Mouse (Mus musculus) heart, embryonic 10.5 days (tissue): ENCODE data around the gene Bcar1. TPM values are rescaled to one million over a fixed set of nuclear protein-coding genes. Genes with fewer than 3 reads are reported as not detected.
A peak's percentile ranks its signal among the peaks of the same experiment; 100 is the strongest.

ENCODE experiments used
- DNase-seq: peaks from one replicate; pipeline ENCODE4 v3.0.0-alpha.2; 2017; ENCODE audit warnings: low spot score
- H3K27ac ChIP-seq: fragments of 300-500 bp; sonication (generic); 2 replicates; pipeline ENCODE4 v1.5.1; 2016; ENCODE audit warnings: mild to moderate bottlenecking
- H3K27me3 ChIP-seq: fragments of 300-500 bp; sonication (generic); 2 replicates; pipeline ENCODE4 v1.6.1; 2016; ENCODE audit warnings: mild to moderate bottlenecking; ENCODE audit not compliant: poor library complexity, insufficient read depth, severe bottlenecking
- H3K36me3 ChIP-seq: fragments of 300-500 bp; sonication (generic); 2 replicates; pipeline ENCODE4 v1.6.1; 2016; ENCODE audit warnings: mild to moderate bottlenecking, moderate library complexity
- H3K4me1 ChIP-seq: fragments of 300-500 bp; sonication (generic); 2 replicates; pipeline ENCODE4 v1.6.1; 2016; ENCODE audit warnings: mild to moderate bottlenecking
- H3K4me3 ChIP-seq: fragments of 300-500 bp; sonication (generic); 2 replicates; pipeline ENCODE4 v1.5.1; 2016; ENCODE audit warnings: mild to moderate bottlenecking, moderate library complexity
- H3K9me3 ChIP-seq: fragments of 300-500 bp; sonication (generic); 2 replicates; pipeline ENCODE4 v1.6.1; 2016; ENCODE audit warnings: mild to moderate bottlenecking, moderate library complexity
- WGBS: fragments of 180-500 bp; shearing (Covaris S2); methylation state at CpG from one replicate; pipeline ENCODE4 v1.1.7; 2016; 5-methylcytosine and 5-hydroxymethylcytosine counted together
- polyA plus RNA-seq: library from polyadenylated mRNA; unstranded; fragments of >200 nt; fragmentation: Nextera tagmentation; extraction: Ambion mirVana; gene quantifications from 2 replicates; pipeline ENCODE4 v1.2.1, GENCODE M21; 2016

The Bcar1 gene
- polyA plus RNA-seq, 1 experiment from 2014 or later = 53.2 TPM

DNA sequence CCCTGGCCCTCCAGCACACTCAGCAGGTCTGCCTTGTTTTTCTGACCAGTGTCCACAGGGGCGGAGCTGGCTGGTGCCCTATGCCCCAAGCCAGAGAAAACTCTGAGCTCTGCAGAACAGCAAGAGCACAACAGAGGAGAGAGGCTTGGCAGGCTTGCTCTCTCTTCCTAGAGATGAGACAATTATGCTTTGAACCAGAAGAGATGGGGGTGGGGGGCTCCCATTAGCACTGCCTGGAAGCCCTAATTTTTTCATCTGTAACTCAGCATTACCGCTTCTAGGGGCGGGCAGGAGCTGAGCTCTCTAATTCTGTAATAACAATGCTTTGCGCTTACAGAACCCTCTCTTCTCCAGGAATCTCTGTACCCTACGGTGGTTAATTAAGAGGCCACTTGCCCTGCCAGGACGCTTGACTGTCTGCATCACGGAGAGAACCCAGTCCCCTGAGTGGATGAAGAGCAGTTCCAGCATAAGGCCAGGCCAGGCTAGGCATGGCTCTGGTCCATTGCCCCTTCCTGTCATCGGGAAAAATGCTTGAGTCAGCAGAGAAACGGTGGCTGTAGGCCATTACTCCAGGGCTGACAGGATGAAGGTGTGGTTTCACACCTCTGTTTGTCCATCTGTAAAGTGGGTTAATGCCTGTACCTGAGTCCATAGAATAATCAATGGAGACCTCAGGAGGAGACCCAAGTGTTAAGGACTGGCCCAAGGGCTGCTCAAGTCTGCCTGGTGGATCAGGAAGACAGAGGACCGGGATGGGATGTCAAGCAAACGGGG is 1.2 kb downstream of the Bcar1 start:
- peak overlapping the region; percentile 96 for H3K4me3 ChIP-seq
- H3K27me3 ChIP-seq = no peaks in the 10 kb centered on the region
- WGBS = 33% methylated on average over 11 of the region's 11 CpGs
- peak overlapping the region; percentile 98 for H3K27ac ChIP-seq
- no peaks in the 10 kb centered on the region for H3K9me3 ChIP-seq
- no peak for DNase-seq
- H3K4me1 ChIP-seq = peaks cover 90% of the 10 kb centered on the region
- peaks cover 2% of the 10 kb centered on the region; the same call in 1 of the 2 replicates for H3K36me3 ChIP-seq

DNA sequence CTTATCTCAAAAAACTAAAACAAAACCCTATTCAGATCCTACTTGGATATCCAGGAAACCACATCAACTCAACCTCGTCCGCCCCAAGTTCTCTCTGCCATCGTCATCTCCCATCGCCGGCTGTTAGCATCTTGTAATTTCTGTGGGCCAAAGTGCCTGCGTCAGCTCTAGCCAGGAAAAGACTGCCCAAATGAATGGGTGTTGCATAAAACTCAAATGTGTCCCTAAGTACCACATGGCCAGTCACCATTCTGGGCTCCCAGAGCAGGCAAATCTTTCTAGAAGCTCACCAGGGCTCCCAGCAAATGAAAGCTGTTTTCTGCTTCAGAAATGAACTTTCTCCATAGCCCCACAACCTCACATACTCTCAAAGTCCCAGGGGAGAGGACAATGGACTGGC is 2.1 kb downstream of the Bcar1 start:
- WGBS = 84% methylated on average over 6 of the region's 6 CpGs
- no peak for DNase-seq
- no peaks in the 10 kb centered on the region for H3K27me3 ChIP-seq
- peak overlapping the region; percentile 96 for H3K4me3 ChIP-seq
- peaks cover 93% of the 10 kb centered on the region for H3K4me1 ChIP-seq
- no peak overlapping the region for H3K27ac ChIP-seq
- no peaks in the 10 kb centered on the region for H3K9me3 ChIP-seq
- peaks cover 5% of the 10 kb centered on the region; the same call in 1 of the 2 replicates for H3K36me3 ChIP-seq

DNA sequence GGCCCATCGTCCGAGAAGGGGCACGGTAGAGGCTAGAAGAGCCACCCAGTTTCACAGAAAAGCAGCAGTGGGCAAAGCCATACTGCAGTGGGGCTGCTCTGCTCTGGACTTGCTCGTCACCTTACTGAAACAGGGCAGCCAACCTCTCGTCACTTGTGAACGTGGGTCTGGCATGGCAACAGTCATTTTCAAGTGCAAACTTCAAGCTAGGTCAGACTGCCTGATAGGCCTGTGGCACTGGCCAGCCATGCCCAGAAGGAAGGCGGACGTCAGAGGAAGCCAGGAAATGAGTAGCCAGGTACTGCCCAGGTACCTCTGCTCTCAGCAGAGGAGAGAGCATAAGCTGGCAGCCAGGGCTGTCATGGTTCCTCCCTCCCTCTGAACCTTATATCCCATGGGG is 2.6 kb downstream of the Bcar1 start:
- Histone ChIP-seq H3K27me3 (no peaks in the 10 kb centered on the region), H3K27ac (peak overlapping the region; percentile 26), H3K4me3 (0 out of 2 replicates have a peak overlapping the region, but pooled peaks have one; percentile 23), H3K4me1 (peaks cover 93% of the 10 kb centered on the region), H3K9me3 (no peaks in the 10 kb centered on the region), H3K36me3 (peaks cover 5% of the 10 kb centered on the region; the same call in 1 of the 2 replicates)
- 70% methylated on average over 8 of the region's 8 CpGs for WGBS
- no peak for DNase-seq

DNA sequence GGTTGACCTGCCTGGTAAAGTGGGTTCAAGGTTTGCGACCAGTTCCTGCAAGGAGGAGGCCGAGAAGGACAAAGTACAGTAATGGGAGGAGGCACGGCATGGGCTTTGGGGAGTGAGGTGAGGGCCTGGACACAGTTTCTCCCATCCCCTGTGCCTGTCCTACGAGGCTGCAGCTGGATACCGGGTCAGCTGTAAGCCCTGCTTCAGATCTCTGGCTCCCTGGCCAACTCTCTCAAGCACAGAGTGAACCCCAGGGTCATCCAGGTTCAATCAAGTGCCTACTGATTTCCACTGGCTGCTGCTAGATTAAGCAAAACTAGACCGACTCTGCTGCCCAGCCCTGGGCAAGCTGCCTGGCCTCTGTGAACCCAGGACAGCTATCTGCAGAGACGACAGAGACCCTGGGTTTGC is 3.3 kb downstream of the Bcar1 start:
- Histone ChIP-seq H3K36me3 (peaks cover 5% of the 10 kb centered on the region; the same call in 1 of the 2 replicates), H3K27ac (peak overlapping the region; percentile 26; the same call in 1 of the 2 replicates), H3K9me3 (no peaks in the 10 kb centered on the region), H3K4me1 (peaks cover 93% of the 10 kb centered on the region), H3K27me3 (no peaks in the 10 kb centered on the region), H3K4me3 (0 out of 2 replicates have a peak overlapping the region, but pooled peaks have one; percentile 23)
- DNase-seq = no peak
- WGBS = 66% methylated on average over 7 of the region's 7 CpGs

DNA sequence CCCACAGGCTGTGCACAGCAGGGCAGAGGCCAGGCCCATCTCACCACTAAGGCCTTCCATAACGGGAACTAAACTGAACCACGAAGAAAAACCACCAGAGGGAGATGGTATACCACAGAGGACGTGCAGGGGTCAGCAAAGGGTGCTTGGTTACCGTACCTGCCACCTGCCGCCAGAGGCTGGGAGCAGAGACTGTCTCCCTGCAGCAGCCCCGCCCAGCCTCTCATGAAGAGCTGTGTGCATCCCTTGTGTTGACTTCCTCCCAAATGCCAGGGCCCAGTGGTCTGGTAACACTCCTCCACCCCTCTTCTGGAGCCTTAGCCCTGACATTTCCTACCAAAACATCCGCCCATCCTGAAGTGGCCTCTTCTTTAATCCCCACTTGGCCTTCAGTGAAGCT is 4.0 kb downstream of the Bcar1 start:
- no peak for DNase-seq
- H3K4me1 ChIP-seq = peaks cover 95% of the 10 kb centered on the region
- no peaks in the 10 kb centered on the region for H3K27me3 ChIP-seq
- H3K27ac ChIP-seq = peak overlapping the region; percentile 56
- H3K36me3 ChIP-seq = peaks cover 5% of the 10 kb centered on the region; the same call in 1 of the 2 replicates
- no peaks in the 10 kb centered on the region for H3K9me3 ChIP-seq
- H3K4me3 ChIP-seq = no peak overlapping the region
- 48% methylated on average over 7 of the region's 7 CpGs for WGBS

DNA sequence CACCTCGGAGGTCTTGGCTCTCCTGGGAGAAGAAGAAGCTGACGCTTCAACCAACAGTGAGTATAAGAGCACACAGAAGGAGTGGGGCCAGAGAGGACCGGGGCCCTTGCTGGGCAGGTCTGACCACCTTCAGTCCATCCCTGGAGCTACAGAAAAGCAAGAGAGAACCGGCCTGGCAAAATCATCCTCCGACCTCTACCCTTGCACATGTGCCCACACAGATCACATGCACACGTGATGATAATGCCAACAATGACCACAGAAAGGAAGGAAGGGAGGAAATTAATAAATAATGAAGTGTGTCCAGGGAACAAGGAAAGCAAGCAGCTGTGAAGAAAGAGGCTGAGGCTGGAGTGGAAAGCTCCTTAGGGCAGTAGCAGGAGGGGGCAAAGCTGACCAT is 4.7 kb downstream of the Bcar1 start:
- Histone ChIP-seq H3K4me3 (no peak overlapping the region), H3K9me3 (no peaks in the 10 kb centered on the region), H3K27me3 (no peaks in the 10 kb centered on the region), H3K36me3 (peaks cover 5% of the 10 kb centered on the region; the same call in 1 of the 2 replicates), H3K4me1 (peaks cover 95% of the 10 kb centered on the region), H3K27ac (0 out of 2 replicates have a peak overlapping the region, but pooled peaks have one; percentile 56)
- 71% methylated on average over 6 of the region's 6 CpGs for WGBS
- no peak for DNase-seq

DNA sequence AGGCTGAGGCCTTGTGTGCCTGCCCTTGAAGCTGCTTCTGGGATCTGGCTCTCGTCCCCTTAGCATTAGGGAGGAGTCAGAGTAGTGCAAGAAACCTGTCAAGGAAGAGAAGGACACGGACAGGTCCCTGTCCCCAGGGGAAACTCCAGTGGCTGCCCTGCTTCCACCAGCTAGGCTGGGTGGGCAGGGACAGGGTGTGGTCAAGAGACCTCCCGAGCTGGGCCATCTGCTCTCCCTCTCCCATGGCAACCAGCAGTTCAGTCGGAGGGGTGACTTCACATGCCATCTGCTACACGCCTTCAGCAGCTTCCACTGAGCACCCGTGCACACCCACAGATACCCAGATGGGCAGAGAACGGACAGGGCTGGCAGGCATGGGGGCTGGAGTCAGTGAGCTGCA is 7.3 kb downstream of the Bcar1 start:
- H3K4me3 ChIP-seq = 0 out of 2 replicates have a peak overlapping the region, but pooled peaks have one; percentile 8
- H3K36me3 ChIP-seq = peaks cover 5% of the 10 kb centered on the region; the same call in 1 of the 2 replicates
- 45% methylated on average over 7 of the region's 7 CpGs for WGBS
- H3K9me3 ChIP-seq = no peaks in the 10 kb centered on the region
- H3K27me3 ChIP-seq = no peaks in the 10 kb centered on the region
- peak overlapping the region; percentile 95 for H3K27ac ChIP-seq
- peaks cover 92% of the 10 kb centered on the region for H3K4me1 ChIP-seq
- DNase-seq = no peak

DNA sequence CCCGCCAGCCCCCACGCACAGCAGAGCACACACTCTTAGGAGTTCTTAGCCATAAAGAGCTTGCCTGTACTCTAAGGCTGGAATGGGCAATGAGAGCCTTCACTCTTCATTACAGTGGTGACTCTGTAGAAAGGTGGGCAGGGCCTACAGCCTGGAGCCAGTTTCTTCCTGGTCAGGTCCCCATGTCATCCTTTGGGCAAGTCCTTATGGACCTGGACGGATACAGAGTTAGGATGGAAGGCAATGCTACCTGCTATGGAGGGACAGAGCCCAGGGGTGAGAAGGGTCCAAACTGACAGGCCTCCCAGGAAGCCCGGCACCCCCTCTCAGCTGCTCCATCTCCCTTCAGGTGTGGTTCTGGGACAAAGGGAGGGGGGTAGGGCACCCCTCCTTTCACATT is 7.8 kb downstream of the Bcar1 start:
- H3K27ac ChIP-seq = peak overlapping the region; percentile 95
- H3K36me3 ChIP-seq = peaks cover 5% of the 10 kb centered on the region; the same call in 1 of the 2 replicates
- WGBS = 72% methylated on average over 4 of the region's 4 CpGs
- no peaks in the 10 kb centered on the region for H3K27me3 ChIP-seq
- H3K4me1 ChIP-seq = peaks cover 92% of the 10 kb centered on the region
- H3K9me3 ChIP-seq = no peaks in the 10 kb centered on the region
- peak overlapping the region; percentile 37; the same call in 1 of the 2 replicates for H3K4me3 ChIP-seq
- DNase-seq = no peak

DNA sequence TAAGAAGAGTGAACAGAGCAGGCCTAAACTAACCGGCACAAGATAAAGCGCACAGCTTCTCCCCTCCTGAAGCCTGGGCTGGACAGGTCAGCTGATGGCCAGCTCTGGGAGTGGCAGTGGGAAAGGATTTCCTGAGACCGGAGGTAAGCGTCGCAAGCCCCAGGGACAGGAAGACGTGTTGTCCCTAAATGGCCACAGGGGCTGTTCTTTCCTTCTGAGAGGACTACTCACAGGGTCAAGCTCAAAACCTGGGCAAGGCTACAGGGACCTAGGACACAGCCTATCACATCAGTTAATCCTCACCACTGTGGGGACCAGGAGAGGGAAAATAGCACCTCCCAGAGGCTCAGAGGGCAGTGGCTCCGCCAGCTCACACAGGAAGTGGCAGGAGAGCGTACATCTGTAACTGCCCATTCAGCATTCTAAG is 8.3 kb downstream of the Bcar1 start:
- H3K4me3 ChIP-seq = peak overlapping the region; percentile 37; the same call in 1 of the 2 replicates
- DNase-seq = no peak
- H3K9me3 ChIP-seq = no peaks in the 10 kb centered on the region
- WGBS = 32% methylated on average over 8 of the region's 8 CpGs
- H3K4me1 ChIP-seq = peaks cover 92% of the 10 kb centered on the region
- H3K36me3 ChIP-seq = peaks cover 5% of the 10 kb centered on the region; the same call in 1 of the 2 replicates
- H3K27me3 ChIP-seq = no peaks in the 10 kb centered on the region
- peak overlapping the region; percentile 95 for H3K27ac ChIP-seq

DNA sequence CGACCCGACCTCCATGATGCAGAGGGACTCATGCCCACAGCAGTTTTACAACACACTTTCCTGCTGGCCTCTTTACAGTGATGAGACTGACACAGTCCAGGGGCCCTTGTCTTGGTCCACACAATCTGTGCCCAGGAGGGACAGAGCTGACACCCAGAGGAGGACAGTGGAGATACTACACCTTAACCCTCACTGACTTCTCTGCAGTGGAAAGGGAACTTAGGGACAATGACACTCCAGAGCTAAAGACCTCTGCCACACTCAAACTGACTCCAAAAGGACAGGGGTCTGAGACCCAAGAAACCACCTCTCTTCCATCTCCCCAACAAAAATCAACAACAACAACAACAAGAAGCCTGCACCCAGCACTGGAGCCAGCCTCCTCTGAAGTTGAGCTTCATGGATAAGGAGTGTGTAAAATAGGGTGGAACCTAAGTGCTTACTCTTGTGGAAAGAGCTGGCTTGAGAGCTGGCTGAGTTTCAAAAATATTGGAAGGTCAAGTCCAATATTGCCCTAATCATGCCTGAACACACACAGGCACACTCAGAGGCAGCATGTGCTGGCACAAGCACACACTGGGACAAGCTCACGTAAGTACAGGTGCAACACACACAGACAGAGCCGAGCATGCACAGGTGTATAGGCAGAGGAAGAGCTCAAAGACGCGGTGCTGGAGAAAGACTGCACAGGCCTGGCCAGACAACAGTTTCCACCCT is 9.2 kb downstream of the Bcar1 start:
- 44% methylated on average over 6 of the region's 6 CpGs for WGBS

DNA sequence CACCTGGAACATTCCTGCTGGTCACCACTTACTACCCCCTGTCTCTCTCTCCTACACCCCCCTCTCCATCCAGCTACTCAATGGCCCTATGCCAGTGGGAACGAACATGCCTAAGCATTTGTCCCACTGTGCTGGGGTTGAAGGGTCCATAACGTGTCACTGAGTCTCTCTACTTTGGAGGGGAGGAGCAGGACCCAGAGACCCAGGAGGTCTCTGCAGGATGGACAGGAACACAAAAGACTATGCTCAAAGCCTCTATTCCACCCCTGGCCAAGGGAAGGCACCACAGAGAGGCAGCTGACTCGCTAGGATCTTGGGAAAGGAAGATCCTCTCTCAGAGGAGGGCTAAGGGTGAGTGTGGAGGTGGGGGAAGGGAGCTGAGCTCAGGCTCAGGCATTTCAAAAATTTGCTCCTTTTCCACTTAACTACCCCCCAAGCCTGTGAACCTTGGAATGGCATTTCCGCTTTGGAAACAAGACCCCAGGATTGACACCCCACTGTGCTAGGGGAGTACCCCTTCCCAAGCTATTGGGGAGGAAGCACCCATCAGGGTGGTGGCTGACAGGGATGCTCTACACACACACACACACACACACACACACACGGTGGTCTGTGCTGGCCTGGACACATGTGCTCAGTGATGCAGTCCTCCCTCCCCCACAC is 9.9 kb downstream of the Bcar1 start:
- Histone ChIP-seq H3K4me3 (peak overlapping the region; percentile 86), H3K27me3 (no peaks in the 10 kb centered on the region), H3K27ac (peak overlapping the region; percentile 95), H3K9me3 (no peaks in the 10 kb centered on the region), H3K36me3 (peaks cover 5% of the 10 kb centered on the region; the same call in 1 of the 2 replicates), H3K4me1 (peaks cover 92% of the 10 kb centered on the region)
- 11% methylated on average over 5 of the region's 5 CpGs for WGBS
- DNase-seq = no peak

More for the DNA sequence above, 9.2 kb downstream of the Bcar1 start:
- no peak for DNase-seq
- H3K9me3 ChIP-seq = no peaks in the 10 kb centered on the region
- H3K27ac ChIP-seq = peak overlapping the region; percentile 95
- H3K4me1 ChIP-seq = peaks cover 92% of the 10 kb centered on the region
- peaks cover 5% of the 10 kb centered on the region; the same call in 1 of the 2 replicates for H3K36me3 ChIP-seq
- no peaks in the 10 kb centered on the region for H3K27me3 ChIP-seq
- peak overlapping the region; percentile 86; the same call in 1 of the 2 replicates for H3K4me3 ChIP-seq

DNA sequence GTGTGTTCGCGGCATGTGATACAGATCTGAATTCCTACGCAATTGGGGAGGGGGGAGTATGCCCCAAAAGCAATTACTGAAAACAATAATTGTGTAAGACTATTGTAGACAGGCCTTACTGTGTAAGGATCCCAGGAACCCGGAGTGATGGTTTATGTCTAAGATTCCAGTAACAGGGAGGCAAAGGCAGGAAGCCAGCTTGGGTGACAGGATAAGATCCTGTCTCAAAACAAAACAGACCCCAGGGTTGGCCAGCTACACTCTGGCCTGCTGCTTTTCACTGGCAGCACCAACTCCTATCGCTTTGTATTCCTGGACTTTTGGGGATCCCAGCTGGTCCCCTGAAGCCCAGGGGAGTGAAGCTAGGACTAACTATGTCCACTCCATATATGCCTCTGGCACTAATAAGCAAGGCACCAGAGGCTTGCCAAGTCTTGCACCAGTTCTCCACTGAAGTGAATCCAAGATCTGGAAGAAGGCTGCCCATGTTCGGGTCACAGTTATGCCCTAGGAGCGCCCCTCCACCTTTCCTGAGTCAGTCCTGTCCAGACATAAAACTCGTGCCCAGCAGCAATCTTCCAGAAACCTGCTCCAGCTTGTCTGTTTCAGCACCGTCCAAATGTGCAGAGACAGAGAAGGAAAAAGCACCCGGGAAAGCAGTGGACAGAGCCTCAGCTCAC is 11.1 kb downstream of the Bcar1 start:
- 24% methylated on average over 10 of the region's 10 CpGs for WGBS
- no peaks in the 10 kb centered on the region for H3K9me3 ChIP-seq
- peak overlapping the region; percentile 86 for H3K4me3 ChIP-seq
- no peaks in the 10 kb centered on the region for H3K27me3 ChIP-seq
- no peak for DNase-seq
- H3K27ac ChIP-seq = peak overlapping the region; percentile 95
- H3K4me1 ChIP-seq = peaks cover 95% of the 10 kb centered on the region
- H3K36me3 ChIP-seq = peaks cover 7% of the 10 kb centered on the region; the same call in 1 of the 2 replicates
